Mouse (Mus musculus): ENCODE results near the gene Gypa.

Gypa gene

GRCm38 (mm10) chr8:80493523-80494345 is at the start of gene Gypa:
Gene Gypa (plus strand): TSS chr8:80493781.
- DNase-seq: no peak

DNA sequence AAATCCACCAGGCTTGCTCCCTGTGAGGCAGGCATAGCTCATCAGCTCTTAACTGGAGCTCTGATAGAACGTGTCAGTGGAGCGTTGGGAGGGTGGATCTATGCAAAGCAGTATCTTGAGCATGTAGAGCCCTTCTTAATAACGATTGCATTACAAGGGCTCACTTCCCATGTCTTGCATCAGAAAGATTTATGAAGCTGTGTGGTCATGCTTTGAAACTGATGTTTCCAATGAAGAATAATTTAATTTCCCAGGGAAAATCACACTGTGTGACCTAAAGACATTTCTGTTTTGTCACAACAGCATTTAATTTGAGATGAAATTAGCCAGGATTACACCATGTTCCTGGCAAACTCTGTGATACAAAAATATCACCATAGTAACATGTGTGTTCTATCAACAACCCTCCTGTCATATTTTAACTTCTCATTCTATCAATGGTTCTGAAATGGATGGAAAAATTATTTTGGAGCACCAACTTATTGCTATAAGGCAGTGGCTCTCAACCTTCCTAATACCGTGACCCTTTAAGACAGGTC is 49.0 kb upstream of the Gypa start:
- no peak for DNase-seq

- DNase-seq: no peak
Observed at GRCm38 (mm10) chr8:80447217-80447616, 46.4 kb upstream of the Gypa start.

- DNase-seq: no peak
Observed at GRCm38 (mm10) chr8:80451938-80452690, 41.5 kb upstream of the Gypa start.

DNA sequence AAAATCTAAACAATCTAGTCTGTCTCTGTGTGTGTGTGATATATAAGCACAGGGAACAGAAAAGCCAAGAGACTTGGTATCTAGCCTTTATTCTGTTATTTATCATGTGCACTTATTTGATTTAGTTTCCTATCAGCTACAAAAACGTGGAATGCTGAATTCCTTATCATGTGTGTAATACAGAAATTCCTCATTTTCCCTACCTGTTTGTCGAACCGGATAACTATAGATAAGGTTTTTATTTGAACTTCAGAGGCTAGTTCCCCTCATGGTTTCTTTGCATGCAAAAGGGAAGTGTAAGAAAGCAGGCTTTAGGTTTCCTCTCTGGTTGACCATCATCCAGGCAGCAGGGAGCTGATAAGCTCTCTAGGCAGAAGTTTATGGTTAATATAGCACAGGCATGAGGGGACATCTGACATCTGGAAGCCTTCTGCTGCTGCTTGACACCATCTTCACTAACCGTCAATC is 30.1 kb upstream of the Gypa start:
- no peak for DNase-seq

DNA sequence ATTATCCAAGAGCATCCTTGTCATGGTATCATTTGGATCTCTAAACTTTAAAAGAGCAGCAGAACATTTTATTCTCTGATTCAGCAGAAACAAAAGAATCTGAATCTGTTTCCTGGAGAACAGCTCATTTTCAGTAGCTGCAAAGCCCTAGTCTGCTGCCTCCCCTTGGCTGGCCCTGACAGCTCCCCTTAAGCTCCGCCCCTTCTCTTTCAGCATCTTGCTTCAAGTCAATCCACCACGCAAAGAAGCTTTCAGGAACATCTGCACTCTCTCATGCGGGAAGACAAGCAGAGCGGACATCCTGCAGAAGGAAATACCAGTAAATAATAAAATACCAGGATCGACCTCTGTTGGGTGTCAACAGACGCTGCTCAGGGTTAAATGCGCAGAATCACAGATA is 18.6 kb upstream of the Gypa start:
- no peak for DNase-seq

GRCm38 (mm10) chr8:80478156-80478555 is 15.4 kb upstream of the Gypa start:
- DNase-seq: no peak

DNA sequence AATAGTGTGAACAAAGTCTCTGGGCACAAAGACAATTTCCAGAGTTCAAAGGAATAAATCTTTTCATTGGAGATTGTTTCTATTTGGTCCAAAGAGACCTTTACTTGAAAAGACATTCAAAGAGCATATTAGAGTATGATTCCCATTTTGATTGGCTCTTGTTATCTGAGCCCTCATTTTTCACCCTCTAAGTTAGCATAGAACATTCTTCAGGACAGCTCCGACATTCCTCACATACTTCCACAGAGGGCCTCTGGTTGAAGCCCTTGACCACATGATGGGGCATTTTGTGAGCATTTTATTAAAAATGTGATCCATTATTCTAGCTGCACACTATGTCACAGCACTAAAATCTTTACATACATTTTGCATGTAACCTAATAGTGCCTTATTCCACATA is 14.5 kb upstream of the Gypa start:
- no peak for DNase-seq

GRCm38 (mm10) chr8:80482173-80482572 is 11.4 kb upstream of the Gypa start:
- DNase-seq: no peak

DNA sequence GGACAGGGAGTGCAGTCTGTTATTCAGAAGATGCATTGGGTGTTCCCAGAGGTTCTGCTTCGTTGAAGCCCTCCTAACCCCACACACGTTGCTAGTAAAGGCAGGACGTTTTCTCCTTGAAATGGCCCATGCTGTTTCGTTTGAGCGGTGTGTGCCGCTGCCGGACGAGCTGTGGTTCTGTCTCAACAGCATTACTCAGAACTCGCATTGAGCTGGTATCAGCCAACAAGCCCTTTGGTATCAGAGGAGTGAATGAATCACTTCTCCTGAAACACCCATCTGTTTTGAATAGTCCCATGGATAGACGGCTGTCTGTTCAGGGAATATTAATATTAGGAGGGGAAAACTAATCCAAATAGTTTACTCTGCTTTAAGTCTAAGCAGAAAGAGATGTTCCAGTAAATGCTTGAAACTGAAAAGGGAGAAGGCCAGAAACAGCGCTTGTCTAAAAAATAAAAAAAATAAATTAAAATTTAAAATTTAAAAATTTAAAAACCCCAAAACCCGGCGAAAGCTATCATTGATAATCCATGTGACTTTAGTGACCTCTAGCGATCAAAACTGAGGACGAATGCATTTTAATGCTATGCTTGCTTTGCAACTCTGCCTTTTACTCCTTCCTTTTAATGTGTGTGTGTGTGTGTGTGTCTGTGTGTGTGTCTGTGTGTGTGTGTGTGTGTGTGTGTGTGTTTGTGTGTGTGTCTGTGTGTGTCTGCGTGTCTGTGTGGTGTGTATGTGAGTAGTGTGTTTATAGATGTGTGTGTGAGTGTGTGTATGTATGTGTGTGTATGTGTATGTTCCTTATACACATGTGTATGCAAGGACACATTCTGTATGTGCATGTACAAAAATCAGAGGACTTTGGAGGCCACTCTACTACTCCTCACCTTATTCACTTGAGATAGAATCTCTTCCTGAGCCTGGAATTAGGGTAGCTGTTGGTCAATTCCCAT is 10.5 kb upstream of the Gypa start:
- no peak for DNase-seq

- DNase-seq: no peak
Observed at GRCm38 (mm10) chr8:80491562-80491961, 2.0 kb upstream of the Gypa start.

GRCm38 (mm10) chr8:80492987-80493441 is 567 bp upstream of the Gypa start:
- DNase-seq: peak; percentile 28 to 33

- DNase-seq: no peak
Observed at GRCm38 (mm10) chr8:80494346-80494660, 722 bp downstream of the Gypa start.

DNA sequence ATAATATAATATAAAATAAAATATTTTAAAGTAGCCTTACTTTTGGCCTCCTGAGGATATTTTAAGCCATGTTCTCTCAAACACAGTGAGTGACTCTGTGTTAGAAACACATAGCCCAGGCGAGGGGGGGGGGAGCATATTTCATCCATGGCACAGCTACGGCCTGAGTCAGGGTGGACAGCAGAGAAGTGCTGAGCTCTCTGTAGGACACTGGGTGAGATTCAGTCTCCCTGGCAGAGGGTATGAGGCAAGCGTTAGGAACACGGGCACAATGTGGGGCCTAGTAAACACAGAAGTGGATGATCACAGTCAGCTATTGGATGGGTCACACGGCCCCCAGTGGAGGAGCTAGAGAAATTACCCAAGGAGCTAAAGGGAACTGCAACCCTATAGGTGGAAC is 1.2 kb downstream of the Gypa start:
- no peak for DNase-seq

- no peak for DNase-seq
Observed at GRCm38 (mm10) chr8:80495527-80495926, 1.9 kb downstream of the Gypa start.

- DNase-seq: no peak
Observed at GRCm38 (mm10) chr8:80497323-80497722, 3.7 kb downstream of the Gypa start.

DNA sequence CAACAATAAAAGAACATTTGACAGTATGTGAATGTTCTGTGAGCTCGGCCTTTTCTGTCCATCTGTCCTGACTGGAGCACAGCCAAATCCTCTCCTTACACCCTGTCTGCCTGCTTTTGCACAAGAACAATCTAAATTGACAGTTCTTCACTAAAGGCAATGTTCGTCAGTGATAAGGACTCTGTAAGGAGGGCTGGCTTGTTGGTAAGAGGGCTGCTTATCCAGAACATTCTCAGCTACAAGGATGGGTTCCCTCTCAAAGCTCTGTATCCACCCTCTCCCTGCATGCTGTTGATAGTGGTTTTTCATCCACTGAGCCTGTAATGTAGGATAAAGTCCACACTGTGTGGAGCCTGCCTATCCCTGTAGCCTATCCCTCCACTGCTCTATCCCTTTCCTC is 6.7 kb downstream of the Gypa start:
- no peak for DNase-seq

GRCm38 (mm10) chr8:80500773-80501172 is 7.2 kb downstream of the Gypa start:
- no peak for DNase-seq

DNA sequence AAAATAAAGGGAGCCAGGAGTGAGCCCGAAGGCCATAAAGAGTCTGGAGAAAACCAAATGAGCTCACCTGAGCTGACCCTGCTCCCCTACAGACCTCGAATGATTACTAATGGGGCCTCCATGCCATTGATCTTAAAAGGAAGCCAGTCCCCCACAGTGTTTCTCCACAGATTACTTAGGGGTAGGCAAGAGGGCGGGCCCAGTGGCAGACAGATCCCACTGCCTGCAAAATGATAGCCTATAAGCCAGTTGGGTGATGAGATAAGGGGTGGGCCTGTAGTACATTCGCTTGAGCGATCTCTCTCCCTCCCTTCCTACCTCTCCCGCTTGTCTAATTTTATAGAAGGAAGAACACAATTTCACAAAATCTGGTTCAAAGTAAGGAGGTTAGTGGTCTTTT is 7.7 kb downstream of the Gypa start:
- DNase-seq: no peak

DNA sequence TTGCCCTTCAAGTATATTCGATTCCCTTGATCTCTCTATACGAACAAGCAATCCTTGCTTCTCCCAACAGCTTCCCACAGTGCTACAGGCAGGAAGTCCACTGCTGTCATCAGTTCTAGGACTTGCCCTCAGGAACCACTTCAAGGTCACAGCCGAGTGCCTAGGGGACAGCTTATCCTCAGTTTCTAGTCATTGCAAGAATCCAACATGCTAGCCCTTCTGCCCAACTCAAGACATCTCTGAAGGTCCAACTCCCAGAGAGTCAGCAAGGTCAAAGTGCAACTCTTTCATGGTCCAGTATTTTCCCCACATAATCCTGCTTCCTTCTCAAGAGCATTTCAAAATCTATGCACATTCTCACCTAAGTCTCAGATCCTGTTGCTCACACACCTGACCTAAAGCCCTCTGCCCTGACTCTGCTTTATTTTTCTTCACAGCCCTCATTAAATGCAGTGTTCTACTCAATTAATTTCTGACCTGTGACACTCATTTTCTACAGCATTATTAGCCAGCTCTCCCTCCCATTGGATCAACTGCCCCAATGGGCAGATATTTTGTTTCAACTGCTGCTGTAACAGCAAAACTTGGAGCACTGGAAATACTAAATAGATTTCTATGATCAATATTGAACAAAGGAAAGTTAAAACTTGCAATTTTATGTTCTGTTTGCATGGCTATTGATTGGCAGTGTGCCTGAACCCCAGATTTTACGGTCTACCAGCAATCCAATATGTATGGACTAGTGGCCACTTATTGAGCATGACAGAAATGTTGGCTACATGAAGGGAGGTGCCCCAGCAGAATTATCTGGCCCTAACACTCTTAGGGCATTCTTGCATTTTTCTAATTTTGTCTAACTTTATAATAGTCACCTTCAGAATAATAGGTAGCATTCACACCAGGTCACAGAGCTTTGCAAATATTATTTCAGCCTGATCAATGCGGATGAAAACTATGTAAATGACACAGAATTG is 33.1 kb downstream of the Gypa start:
- DNase-seq: no peak

DNA sequence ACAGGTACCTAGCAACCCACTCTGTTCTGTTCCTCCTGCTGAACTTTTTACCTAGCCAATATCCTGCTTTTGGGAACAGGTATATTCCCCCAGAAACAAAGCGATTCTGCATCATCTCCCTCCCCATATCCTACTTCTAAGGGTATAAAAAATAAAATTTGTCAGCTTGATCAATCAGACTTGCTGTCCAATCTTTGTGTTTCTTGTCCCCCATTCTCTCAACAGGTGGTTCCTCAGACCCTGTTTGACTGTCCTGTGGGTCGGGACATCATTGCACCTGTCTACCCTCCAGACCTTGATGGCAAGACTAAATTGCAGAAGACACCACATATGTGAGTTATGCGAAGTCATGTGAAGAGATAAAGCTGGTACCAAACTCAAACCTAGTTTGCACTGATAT is 48.3 kb downstream of the Gypa start:
- DNase-seq: no peak

DNA sequence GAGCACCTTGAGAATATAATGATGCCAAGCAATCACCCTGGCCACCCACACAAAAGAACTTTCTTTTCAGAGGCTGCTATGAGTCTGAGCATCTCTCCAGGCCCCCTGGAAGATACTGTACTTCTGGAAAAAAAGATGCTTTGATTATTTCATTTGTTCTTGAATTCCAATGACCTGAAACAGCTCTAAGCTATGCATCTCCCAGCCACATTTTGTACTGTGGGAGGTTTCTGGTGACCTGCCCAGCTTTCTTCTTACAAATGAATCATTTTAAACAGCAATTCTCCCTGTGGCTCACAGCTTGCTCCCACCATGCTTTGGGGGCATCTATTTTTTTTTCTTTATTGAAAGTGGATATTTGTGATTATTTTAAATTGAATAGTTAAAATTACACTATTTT is 56.9 kb downstream of the Gypa start:
- DNase-seq: no peak
